Mouse (Mus musculus): ENCODE results near the gene Rilp. TPM values are rescaled to one million over a fixed set of nuclear protein-coding genes. Genes with fewer than 3 reads are reported as not detected.
"Not testable (repeated sequence)": the region's sequence is repeated elsewhere in the genome, so short reads cannot be mapped to it uniquely, and the experiment has no call there.

Rilp gene
- polyA plus RNA-seq, 1 experiment from 2014 or later = 2.0 TPM

GRCm38 (mm10) chr11:75552906-75553482, 43.1 kb downstream of the Rilp start:
- H3K36me3 ChIP-seq (replicated peaks) = 0 out of 2 replicates have a peak, but pooled peaks cover 6% of the 10 kb centered on the region
- H3K9ac ChIP-seq = no peak overlapping the region
- H3K27ac ChIP-seq = 0 out of 2 replicates have a peak overlapping the region, but pooled peaks have one; percentile 7
- no peak for ATAC-seq (replicated peaks)
- WGBS = 64% methylated on average over 7 of the region's 7 CpGs
- no peak overlapping the region for H3K4me2 ChIP-seq
- H3K9me3 ChIP-seq = no peaks in the 10 kb centered on the region
- no peaks in the 10 kb centered on the region for H3K27me3 ChIP-seq (replicated peaks)
- H3K4me1 ChIP-seq = peaks cover 14% of the 10 kb centered on the region; the same call in 1 of the 2 replicates
- no peak overlapping the region for H3K4me3 ChIP-seq

GRCm38 (mm10) chr11:75556006-75556405, 46.1 kb downstream of the Rilp start:
- not testable (repeated sequence) for H3K4me3 ChIP-seq; H3K36me3 ChIP-seq (replicated peaks); ATAC-seq (replicated peaks); H3K9me3 ChIP-seq; H3K4me1 ChIP-seq; H3K27ac ChIP-seq; H3K9ac ChIP-seq; H3K4me2 ChIP-seq; H3K27me3 ChIP-seq (replicated peaks)
- WGBS = 94% methylated on average over 6 of the region's 6 CpGs

GRCm38 (mm10) chr11:75557142-75557541, 47.2 kb downstream of the Rilp start:
- Histone ChIP-seq H3K4me1 (peaks cover 4% of the 10 kb centered on the region; the same call in 1 of the 2 replicates), H3K4me3 (no peak overlapping the region), H3K9ac (no peak overlapping the region), H3K27ac (no peak overlapping the region), H3K36me3 (replicated peaks) (0 out of 2 replicates have a peak, but pooled peaks cover 9% of the 10 kb centered on the region), H3K27me3 (replicated peaks) (no peaks in the 10 kb centered on the region), H3K9me3 (no peaks in the 10 kb centered on the region), H3K4me2 (no peak overlapping the region)
- WGBS = 80% methylated on average over 6 of the region's 6 CpGs
- ATAC-seq (replicated peaks) = no peak

GRCm38 (mm10) chr11:75558101-75558500, 48.2 kb downstream of the Rilp start:
- no peak for ATAC-seq (replicated peaks)

GRCm38 (mm10) chr11:75559870-75560504, 50.1 kb downstream of the Rilp start:
- H3K4me2 ChIP-seq = no peak overlapping the region
- no peaks in the 10 kb centered on the region for H3K27me3 ChIP-seq (replicated peaks)
- ATAC-seq (replicated peaks) = no peak
- H3K36me3 ChIP-seq (replicated peaks) = peaks cover 24% of the 10 kb centered on the region
- no peak overlapping the region for H3K9ac ChIP-seq
- H3K27ac ChIP-seq = no peak overlapping the region
- H3K9me3 ChIP-seq = no peaks in the 10 kb centered on the region
- H3K4me3 ChIP-seq = no peak overlapping the region
- WGBS = 88% methylated on average over 8 of the region's 8 CpGs
- H3K4me1 ChIP-seq = no peaks in the 10 kb centered on the region

More at GRCm38 (mm10) chr11:75558101-75558500, 48.2 kb downstream of the Rilp start:
- Histone ChIP-seq H3K4me2 (no peak overlapping the region), H3K27me3 (replicated peaks) (no peaks in the 10 kb centered on the region), H3K4me1 (no peaks in the 10 kb centered on the region), H3K9me3 (no peaks in the 10 kb centered on the region), H3K36me3 (replicated peaks) (peaks cover 16% of the 10 kb centered on the region; the same call in 1 of the 2 replicates), H3K4me3 (no peak overlapping the region), H3K9ac (no peak overlapping the region), H3K27ac (no peak overlapping the region)
- 81% methylated on average over 1 of the region's 1 CpGs for WGBS

GRCm38 (mm10) chr11:75560530-75561409, 50.9 kb downstream of the Rilp start:
- Histone ChIP-seq H3K36me3 (replicated peaks) (peaks cover 24% of the 10 kb centered on the region), H3K27me3 (replicated peaks) (no peaks in the 10 kb centered on the region), H3K9ac (no peak overlapping the region), H3K4me2 (no peak overlapping the region), H3K27ac (no peak overlapping the region), H3K4me1 (no peaks in the 10 kb centered on the region), H3K9me3 (no peaks in the 10 kb centered on the region), H3K4me3 (no peak overlapping the region)
- WGBS = 81% methylated on average over 14 of the region's 14 CpGs
- ATAC-seq (replicated peaks) = no peak

GRCm38 (mm10) chr11:75561410-75561791, 51.5 kb downstream of the Rilp start:
- Histone ChIP-seq H3K9me3 (no peaks in the 10 kb centered on the region), H3K36me3 (replicated peaks) (peaks cover 24% of the 10 kb centered on the region), H3K9ac (no peak overlapping the region), H3K27me3 (replicated peaks) (no peaks in the 10 kb centered on the region), H3K4me3 (no peak overlapping the region), H3K4me1 (no peaks in the 10 kb centered on the region), H3K27ac (no peak overlapping the region), H3K4me2 (no peak overlapping the region)
- no peak for ATAC-seq (replicated peaks)
- 77% methylated on average over 5 of the region's 5 CpGs for WGBS

MicroRNA genes within 50 kb of the gene (microRNA counts, 519-probe panel; counts per million panel counts)
- 4,035 counts per million, percentile 90 among the panel's probes with 10 or more counts for microRNA mmu-miR-22

Small RNAs within 50 kb of the gene (microRNA-seq; reads per million reads assigned to microRNA genes)
- gene Mir22 (4,020 reads per million, percentile 90 among the genes with 10 or more reads in this experiment), gene Mir3971 (not detected)

Other genes starting within 250 kb of the Rilp start
- 49.1 and 49.6 TPM in 2 replicates for gene Rpa1, start 161.8 kb upstream of the Rilp start, polyA plus RNA-seq (2015; fragmentation: Nextera tagmentation; extraction: Ambion mirVana)
- 16.8 and 17.2 TPM in 2 replicates for gene Smyd4, start 161.7 kb upstream of the Rilp start, polyA plus RNA-seq (2015; fragmentation: Nextera tagmentation; extraction: Ambion mirVana)
- gene Serpinf1, start 87.4 kb upstream of the Rilp start, polyA plus RNA-seq (2015; fragmentation: Nextera tagmentation; extraction: Ambion mirVana) = 29.8 and 42.7 TPM in 2 replicates
- gene Serpinf2, start 70.5 kb upstream of the Rilp start, polyA plus RNA-seq (2015; fragmentation: Nextera tagmentation; extraction: Ambion mirVana) = 0.37 TPM in 1 of 2 replicates, not detected in the other
- 8.4 and 8.7 TPM in 2 replicates for gene Wdr81, start 55.4 kb upstream of the Rilp start, polyA plus RNA-seq (2015; fragmentation: Nextera tagmentation; extraction: Ambion mirVana)
- gene Tlcd2, start 48.4 kb upstream of the Rilp start, polyA plus RNA-seq (2015; fragmentation: Nextera tagmentation; extraction: Ambion mirVana) = 2.2 and 2.8 TPM in 2 replicates
- 54.8 and 56.4 TPM in 2 replicates for gene Prpf8, start 23.3 kb upstream of the Rilp start, polyA plus RNA-seq (2015; fragmentation: Nextera tagmentation; extraction: Ambion mirVana)
- gene Scarf1, start 3.4 kb downstream of the Rilp start, polyA plus RNA-seq (2015; fragmentation: Nextera tagmentation; extraction: Ambion mirVana) = 4.6 and 5.2 TPM in 2 replicates
- 17.7 and 20.2 TPM in 2 replicates for gene Slc43a2, start 21.6 kb downstream of the Rilp start, polyA plus RNA-seq (2015; fragmentation: Nextera tagmentation; extraction: Ambion mirVana)
- gene Pitpna, start 78.0 kb downstream of the Rilp start, polyA plus RNA-seq (2015; fragmentation: Nextera tagmentation; extraction: Ambion mirVana) = 103 and 116 TPM in 2 replicates
- gene Inpp5k, start 120.9 kb downstream of the Rilp start, polyA plus RNA-seq (2015; fragmentation: Nextera tagmentation; extraction: Ambion mirVana) = 45.1 and 47.0 TPM in 2 replicates
- gene Myo1c, start 140.4 kb downstream of the Rilp start, polyA plus RNA-seq (2015; fragmentation: Nextera tagmentation; extraction: Ambion mirVana) = 9.4 and 9.8 TPM in 2 replicates
- gene Crk, start 169.2 kb downstream of the Rilp start, polyA plus RNA-seq (2015; fragmentation: Nextera tagmentation; extraction: Ambion mirVana) = 117 and 118 TPM in 2 replicates
- 1,262 and 1,349 TPM in 2 replicates for gene Ywhae, start 222.8 kb downstream of the Rilp start, polyA plus RNA-seq (2015; fragmentation: Nextera tagmentation; extraction: Ambion mirVana)